Mouse (Mus musculus): ENCODE results near the gene Dnase2a. TPM values are rescaled to one million over a fixed set of nuclear protein-coding genes. Genes with fewer than 3 reads are reported as not detected.

Dnase2a gene
- total RNA-seq (2021) = 1 to 10 TPM; 2.5 to 2.9 TPM

DNA sequence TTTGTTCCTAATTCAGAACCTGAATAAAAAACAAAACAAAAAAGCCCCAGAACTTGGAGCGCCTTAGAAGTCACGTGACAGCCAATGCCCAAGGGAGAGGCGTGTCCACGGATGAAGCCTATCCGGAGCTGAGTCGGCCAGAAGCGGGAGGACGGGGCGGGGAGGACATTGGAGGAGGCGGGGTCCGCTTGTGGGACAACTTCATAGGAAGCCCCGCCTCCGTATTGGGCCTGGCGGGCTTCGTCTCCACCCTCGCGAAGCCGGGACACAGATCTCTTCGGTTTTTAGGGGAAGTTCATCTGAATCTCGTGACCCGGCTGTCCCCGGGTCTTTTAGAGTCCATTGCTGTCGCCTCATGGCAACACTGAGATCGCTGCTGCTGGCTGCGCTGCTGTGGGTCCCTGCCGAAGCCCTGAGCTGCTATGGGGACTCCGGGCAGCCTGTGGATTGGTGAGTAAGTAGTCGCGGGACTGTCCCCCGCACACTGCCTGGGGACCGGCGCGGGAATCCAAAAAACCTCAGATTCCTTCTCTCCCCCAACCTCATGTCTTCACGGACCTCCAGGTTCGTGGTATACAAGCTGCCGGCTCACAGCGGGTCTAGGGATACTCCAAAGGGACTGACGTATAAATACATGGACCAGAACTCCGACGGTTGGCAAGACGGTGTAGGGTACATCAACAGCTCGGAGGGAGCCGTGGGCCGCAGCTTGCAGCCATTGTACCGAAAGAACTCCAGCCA, at the start of gene Dnase2a:
Gene Dnase2a, plus strand, starts transcription at position 140 of the 741 bp plus-strand sequence.
- intact Hi-C loops (cut with DNase I) = no loop called here

DNA sequence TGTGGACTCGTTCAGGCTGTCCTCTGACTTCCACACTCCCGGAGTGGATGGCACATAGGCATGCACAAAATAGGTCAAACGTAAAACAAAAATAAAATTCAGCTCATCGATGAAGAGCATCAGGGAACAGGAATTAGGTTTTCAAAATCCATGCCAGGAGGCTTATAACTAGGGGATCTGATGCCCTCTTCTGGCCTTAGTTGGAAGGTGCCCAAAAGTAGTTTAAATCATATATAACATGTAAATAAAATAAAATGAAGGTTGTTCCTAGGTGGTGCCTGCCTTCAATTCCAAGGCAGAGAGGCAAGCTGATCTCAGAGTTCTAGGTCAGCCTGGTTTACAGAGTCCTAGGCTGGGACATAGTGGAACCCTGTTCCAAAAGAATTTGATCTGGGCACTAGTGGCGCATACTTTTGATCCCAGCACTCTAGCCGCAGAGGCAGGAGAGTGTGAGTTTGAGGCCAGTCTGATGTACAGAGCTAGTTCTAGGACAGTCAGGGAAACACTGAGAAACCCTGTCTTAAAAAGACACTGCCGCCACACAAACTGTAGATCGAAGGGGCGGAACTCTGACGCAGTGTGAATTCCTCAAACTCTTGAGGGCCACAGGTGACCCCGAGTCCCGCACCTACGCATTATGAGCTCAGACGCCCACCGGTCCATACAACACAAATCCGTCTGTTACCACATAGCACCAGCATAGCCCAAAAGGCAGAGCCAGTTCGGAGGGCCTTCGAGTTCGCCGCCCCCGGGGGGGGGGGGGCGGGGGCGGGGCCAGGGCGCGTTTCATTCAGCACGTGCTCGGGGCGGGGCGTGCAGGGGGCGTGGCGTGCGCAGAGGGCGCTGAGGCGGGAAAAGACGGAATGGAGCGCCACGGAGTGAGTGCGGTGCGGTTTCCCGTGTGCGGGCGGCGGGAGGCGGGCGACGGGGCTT, 36.7 kb upstream of the Dnase2a start, which contains the start of gene Syce2:
Gene Syce2, plus strand, starts transcription at position 736 of the 933 bp plus-strand sequence.
- DNase-seq (ENCODE audit: extremely low spot score in 1 of 2, low spot score in 2 of 2) = peak; percentile 42 to 90
- intact Hi-C loops (cut with DNase I) = no loop called here

More for the DNA sequence above, at the start of gene Dnase2a:
- DNase-seq (ENCODE audit: extremely low spot score in 1 of 2, low spot score in 2 of 2) = peak; percentile 82 to 98

DNA sequence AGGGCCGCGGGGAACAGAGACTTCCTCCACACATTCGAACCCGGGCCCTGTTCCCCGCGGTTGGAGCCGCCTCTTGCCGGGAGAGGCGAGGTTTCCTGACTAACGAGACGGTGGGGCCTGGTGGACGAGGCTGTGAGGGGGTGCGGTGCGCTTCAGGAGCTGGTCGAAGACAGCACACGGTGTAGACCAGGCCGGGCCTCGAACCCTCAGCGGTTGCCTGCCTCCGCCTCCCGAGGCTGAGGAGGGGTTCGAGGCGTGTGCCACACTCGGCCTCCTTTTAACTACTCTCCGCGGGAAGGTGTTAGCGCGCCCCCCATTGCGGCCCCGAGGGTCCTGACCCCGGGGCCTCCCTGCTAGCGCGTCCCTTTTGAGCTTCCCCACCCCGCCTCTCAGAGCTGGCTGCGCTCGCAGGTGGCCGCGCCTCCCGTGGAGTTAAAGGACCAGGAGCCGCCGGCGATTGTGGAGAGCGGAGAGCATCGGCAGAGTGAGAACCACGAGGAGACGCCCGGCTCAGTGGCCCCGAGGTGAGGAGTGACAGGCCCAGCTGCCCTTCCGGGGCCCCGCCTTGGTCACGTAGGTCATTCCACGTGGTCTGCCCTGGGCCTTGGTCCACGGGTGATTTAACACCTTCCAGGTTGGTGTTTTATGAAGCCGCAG, 35.9 kb upstream of the Dnase2a start:
- peak in 1 of 2 experiments; percentile 51 for DNase-seq (ENCODE audit: extremely low spot score in 1 of 2, low spot score in 2 of 2)
- intact Hi-C loops (cut with DNase I) = no loop called here

DNA sequence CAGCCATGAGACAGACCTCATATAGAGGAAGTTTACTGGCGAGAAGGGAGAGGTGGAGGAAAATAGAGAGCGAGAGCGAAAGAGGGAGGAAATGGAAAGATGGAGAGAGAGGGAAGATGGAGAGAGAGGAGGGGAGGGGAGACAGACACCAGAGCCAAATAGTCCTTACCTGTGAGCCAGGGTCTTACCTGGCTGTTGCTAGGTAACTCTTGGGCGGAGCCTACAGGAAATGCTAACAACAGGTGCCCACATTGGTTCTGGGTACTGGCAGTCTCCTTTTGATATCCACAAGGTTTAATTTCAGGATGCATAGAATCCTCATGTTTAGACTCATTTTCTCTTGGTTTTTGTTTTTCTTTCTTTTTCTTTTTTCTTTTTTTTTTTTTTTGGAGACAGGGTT, 35.3 kb upstream of the Dnase2a start:
- intact Hi-C loops (cut with DNase I) = no loop called here
- no peak for DNase-seq (ENCODE audit: extremely low spot score in 1 of 2, low spot score in 2 of 2)

DNA sequence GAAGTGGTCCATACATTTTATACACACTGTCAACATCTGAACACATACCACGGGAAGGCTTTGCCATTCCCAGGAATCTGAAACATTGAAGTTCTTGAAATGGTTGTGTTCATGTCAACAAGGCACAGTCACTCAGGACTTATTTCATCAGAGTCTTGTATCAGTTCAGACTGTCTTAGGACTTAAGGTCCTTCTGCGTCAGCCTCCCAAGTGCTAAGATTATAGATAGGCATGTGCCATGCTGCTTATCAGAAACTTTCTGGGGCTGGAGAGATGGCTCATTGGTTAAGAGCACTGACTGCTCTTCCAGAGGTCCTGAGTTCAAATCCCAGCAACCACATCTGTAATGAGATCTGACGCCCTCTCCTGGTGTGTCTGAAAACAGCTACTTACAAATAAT, 34.0 kb upstream of the Dnase2a start:
- intact Hi-C loops (cut with DNase I) = no loop called here
- no peak for DNase-seq (ENCODE audit: extremely low spot score in 1 of 2, low spot score in 2 of 2)

DNA sequence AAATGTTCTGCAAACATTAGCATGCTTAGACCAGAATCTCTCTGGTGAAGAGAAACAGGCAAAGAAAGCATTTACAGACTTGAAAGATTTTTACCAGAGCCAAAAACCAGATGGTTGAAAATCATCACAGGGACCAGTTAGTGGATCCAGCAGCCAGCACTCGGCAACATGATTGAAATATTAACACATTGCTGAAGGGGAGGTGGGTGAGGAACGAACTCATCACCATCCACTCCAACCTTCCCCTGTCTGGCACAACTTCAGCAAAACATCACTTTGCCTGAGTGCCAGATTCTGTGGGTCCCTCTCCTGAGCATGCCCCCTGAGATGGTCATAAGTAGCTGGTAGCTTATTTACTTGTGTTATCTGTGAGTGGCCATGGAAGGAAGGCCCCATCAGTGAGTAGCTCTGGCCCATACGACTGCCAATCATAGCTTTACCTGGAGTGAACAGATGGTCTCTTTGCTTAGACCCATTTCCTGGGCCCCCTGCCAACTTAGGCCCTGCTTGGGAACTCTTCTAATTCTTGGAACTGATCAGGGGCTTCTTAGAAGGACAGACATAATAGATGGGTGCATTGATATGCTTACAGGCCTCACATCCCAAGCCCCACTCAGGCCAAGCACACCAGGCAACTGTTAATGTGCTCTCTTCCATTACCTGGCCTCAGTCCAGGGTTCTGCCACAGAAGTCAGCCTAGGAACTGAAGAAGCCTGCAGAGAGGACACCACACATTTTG, 30.9 kb upstream of the Dnase2a start:
- peak in 1 of 2 experiments; percentile 35 for DNase-seq (ENCODE audit: extremely low spot score in 1 of 2, low spot score in 2 of 2)
- intact Hi-C loops (cut with DNase I) = no loop called here

DNA sequence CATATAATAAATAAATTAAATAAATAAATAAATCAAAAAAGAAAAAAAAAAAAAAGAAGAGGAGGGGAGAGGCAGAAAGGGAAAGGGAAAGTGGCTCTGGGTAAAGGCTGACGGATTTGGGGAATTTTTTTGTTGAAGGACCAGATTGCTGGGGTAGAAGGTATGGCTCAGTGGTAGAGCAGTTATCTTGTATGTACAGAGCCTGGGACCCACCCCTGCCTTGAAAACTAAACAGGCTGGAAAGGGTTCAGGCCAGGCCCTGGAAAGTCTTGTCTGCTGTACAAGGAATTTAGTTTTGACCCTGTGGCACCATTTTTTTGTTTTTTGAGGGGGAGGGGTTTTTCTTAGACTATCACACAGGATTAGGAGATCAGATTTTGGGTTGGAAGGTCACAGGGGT, 29.4 kb upstream of the Dnase2a start:
- intact Hi-C loops (cut with DNase I) = no loop called here
- DNase-seq (ENCODE audit: extremely low spot score in 1 of 2, low spot score in 2 of 2) = no peak

DNA sequence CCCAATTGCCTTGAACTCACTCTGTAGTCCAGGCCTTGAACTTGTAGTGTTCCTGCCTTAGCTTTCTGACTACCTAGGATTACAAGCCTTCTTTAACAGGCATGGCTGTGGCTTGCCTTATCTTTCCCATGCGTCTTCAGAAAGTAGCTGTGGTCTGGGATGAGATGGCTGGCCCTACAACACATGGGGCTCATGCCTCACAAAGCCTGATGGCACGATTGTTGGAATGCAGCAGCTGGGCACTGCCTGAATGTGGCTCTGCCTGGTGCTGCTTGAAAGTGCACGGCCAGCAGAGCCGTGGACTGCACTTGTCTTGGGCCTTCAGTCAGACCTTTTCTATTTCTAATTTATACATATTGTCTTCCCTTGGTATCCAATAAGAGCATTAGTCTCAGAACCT, 23.6 kb upstream of the Dnase2a start:
- intact Hi-C loops (cut with DNase I) = no loop called here
- DNase-seq (ENCODE audit: extremely low spot score in 1 of 2, low spot score in 2 of 2) = no peak

DNA sequence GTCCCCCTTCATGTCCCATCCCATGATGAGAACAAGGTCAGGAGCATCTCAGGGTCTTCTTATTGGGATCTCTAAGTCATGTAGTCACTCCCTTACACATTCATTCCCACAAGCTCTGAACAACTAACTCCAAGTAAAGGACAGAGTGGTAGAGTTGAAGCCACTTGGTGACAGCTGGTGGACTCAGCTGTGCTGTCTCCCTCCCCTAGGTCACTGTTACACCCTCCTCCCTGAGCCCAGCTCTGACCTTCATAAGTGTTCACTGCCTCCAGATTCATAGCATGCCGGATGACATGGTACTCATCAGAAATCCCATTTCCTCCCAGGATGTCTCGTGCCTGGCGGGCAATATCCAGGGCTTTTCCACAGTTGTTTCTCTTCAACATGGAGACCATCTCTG, 20.1 kb upstream of the Dnase2a start:
- no peak for DNase-seq (ENCODE audit: extremely low spot score in 1 of 2, low spot score in 2 of 2)
- intact Hi-C loops (cut with DNase I) = no loop called here

DNA sequence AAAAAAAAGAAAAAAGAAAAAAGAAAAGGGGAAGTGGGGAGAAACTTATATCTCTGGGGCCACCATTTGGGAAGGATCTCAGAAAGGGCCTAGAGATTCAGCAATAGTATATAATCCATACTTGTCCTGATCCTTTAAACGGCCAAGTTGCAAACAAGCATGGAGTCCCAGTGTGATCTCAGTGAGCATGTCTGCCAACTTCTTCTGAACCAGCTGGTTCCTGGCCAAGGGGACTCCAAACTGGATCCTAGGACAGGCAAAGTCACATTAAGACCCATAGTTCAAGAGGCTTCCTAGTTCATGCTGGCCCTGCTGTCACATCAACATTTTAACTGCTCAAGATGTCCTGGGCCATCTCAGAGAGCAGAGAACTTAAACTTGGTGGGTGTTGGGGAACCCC, 19.2 kb upstream of the Dnase2a start:
- DNase-seq (ENCODE audit: extremely low spot score in 1 of 2, low spot score in 2 of 2) = no peak
- intact Hi-C loops (cut with DNase I) = no loop called here

DNA sequence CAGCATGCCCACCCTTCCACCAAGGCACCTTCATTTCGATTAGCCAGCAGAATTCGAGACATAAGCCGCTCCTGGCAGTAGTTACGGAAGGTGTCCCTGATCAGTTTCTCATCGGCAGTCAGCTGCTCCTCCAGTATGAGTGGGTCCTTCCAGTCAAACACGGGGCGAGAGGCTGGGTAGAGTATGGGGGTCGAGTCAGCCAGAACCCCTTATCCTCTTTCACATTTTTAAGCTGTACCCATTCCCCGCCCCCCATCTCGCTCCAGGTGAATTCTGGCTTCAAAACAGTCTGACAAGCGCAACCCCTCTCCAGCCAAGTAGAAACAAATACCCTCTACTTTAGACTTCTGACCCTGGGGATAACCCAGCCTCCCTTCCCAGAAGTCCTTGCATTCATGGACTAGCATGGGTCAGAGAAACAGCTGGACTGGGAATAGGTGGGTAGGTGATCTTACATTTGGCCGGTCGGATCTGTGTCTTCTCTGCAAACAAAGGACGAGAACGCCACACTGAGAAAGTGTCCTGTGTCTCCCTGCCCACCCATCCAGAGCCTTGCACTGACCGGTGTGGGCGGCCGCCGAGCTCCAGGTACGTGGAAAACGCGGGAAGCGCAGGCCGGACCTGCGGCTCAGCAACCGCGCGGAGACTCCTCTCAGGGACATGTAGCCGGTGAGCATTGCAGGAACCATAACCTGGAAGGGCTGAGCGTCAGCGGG, 15.2 kb upstream of the Dnase2a start:
- no peak for DNase-seq (ENCODE audit: extremely low spot score in 1 of 2, low spot score in 2 of 2)
- intact Hi-C loops (cut with DNase I) = no loop called here

DNA sequence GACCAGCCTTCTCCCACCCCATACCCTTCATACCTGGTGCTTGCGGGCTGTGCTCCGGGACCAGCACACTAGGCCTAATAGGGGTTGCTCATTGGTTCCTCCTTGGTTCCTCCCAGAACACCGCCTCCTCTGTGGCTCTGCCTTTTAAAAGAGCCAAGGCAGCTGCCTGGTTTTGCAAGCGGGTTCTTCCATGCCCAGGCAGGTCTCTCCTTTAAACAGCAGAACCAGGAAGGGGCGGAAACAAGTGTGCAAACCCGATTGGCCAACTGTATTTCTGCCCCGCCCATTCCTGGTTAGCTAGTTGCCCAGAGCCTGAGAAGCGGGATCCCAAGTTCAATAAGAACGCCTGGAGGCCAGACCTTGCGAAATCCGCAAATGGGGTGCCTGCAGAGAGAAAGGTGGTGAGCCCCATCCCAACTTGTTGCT, 14.6 kb upstream of the Dnase2a start, which contains the start of gene Gcdh:
Gene Gcdh, minus strand, starts transcription at position 213 of the 426 bp plus-strand sequence.
- peak; percentile 92 to 93 for DNase-seq (ENCODE audit: extremely low spot score in 1 of 2, low spot score in 2 of 2)
- intact Hi-C loops (cut with DNase I) = no loop called here

DNA sequence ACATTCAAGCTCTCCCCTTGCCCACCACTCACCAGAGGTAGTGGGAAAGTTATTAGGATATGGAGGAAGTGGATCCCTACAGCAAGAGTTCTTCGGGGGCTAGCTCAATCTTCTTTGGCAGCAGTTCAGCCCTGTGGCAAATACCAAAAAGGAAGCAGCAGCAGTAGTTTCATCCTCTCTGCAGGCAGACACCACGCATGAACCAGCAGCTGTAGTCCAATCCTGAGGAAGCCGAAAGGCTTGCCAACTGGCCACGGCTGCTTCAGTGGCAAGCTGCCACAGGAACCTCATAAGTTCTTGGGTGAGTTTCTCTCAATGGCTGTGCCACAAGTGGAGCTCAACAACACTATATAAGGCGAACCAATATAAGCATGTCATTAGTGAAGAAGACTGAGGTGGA, 12.4 kb upstream of the Dnase2a start:
- intact Hi-C loops (cut with DNase I) = no loop called here
- DNase-seq (ENCODE audit: extremely low spot score in 1 of 2, low spot score in 2 of 2) = no peak

DNA sequence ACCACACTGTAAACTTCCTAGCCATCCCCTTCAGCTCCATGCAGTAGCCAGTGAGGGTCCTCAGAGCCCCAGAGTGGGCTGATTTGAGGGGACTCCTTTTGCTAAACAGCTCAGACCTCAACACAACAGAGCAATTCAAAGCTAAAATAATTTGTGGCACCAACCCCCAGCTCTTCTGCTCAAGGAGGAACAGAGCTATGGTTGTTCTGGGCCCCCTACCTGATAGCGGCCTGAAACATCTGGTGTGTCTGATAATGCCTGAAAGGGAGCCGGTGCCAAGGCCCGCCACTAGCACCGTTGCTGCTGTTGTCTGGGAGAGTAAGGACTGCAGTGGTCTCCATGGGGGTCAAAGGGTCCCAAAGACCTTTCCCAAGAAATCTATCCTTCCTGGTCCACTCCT, 7.3 kb upstream of the Dnase2a start:
- DNase-seq (ENCODE audit: extremely low spot score in 1 of 2, low spot score in 2 of 2) = no peak
- intact Hi-C loops (cut with DNase I) = loop anchor here (5.0 kb wide), 1 partner anchor 54 kb away; the partner anchor contains the start of gene Calr

DNA sequence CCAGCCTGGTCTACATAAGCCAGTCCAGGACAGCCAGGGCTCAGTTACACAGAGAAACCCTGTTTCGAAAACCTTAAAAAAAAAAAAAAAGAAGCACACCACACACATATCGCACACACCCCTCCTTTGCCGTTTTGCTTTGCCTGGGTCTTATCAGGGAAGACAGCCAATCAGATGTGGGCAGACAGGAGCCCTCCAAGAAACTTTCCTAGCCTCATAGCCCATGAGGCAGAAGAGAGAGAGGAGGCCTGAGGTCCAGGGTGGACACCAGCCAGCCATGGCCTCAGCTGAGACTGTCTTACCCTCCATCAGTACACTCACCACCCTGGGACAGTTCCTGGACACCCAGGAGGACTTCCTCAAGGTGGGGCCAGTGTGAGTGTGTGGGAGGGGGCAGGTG, 6.6 kb upstream of the Dnase2a start, which contains the start of gene Klf1:
Gene Klf1, plus strand, starts transcription at position 177 of the 400 bp plus-strand sequence.
- DNase-seq (ENCODE audit: extremely low spot score in 1 of 2, low spot score in 2 of 2) = no peak
- intact Hi-C loops (cut with DNase I) = loop anchor here (5.0 kb wide), 1 partner anchor 54 kb away; the partner anchor contains the start of gene Calr

DNA sequence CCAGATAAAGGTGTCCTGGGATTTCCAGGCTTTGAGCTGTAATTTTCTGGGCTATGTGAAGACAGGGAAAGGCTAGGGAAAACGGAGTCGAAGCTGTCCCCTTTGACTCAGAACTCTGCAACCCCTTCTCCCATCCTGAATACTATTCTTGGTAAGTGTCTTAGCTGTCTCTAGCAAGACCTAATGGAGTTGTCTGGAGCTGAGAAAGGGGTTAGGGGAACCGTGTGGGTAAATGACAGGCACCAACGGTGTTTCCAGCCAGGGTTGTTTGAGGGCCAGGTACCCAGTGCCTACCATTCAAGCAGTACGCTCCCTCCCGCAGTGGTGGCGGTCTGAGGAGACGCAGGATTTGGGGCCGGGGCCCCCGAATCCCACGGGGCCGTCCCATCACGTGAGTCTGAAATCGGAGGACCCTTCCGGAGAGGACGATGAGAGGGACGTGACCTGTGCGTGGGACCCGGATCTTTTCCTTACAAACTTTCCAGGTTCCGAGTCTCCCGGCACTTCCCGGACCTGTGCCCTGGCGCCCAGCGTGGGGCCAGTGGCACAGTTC, 5.9 kb upstream of the Dnase2a start:
- intact Hi-C loops (cut with DNase I) = loop anchor here (5.0 kb wide), 1 partner anchor 55 kb away; the partner anchor contains the start of gene Calr
- DNase-seq (ENCODE audit: extremely low spot score in 1 of 2, low spot score in 2 of 2) = no peak

DNA sequence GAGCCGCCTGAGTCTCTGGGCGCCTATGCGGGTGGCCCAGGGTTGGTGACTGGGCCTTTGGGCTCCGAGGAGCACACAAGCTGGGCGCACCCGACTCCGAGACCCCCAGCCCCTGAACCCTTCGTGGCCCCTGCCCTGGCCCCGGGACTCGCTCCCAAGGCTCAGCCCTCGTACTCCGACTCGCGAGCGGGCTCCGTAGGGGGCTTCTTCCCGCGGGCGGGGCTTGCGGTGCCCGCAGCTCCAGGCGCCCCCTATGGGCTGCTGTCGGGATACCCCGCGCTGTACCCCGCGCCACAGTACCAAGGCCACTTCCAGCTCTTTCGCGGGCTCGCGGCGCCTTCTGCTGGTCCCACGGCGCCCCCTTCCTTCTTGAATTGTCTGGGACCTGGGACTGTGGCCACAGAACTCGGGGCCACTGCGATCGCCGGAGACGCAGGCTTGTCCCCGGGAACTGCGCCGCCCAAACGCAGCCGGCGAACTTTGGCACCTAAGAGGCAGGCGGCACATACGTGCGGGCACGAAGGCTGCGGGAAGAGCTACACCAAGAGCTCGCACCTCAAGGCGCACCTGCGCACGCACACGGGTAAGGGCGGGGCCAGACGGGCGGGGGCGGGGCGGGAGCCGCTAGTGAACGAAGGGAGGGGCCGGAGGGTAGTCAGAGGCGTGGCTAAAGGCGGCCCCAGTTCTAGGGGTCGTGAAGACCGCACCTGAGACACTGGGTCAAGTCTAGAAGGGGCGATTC, 5.3 kb upstream of the Dnase2a start:
- DNase-seq (ENCODE audit: extremely low spot score in 1 of 2, low spot score in 2 of 2) = peak; percentile 81 to 94
- intact Hi-C loops (cut with DNase I) = loop anchor here (5.0 kb wide), 1 partner anchor 56 kb away; the partner anchor contains the start of gene Calr

All from left cerebral cortex, postnatal 10 days (tissue).